Mouse (Mus musculus): ENCODE data around the gene Tchh. TPM values are rescaled to one million over a fixed set of nuclear protein-coding genes. Genes with fewer than 3 reads are reported as not detected.
A peak's percentile ranks its signal among the peaks of the same experiment; 100 is the strongest.
"Not testable (repeated sequence)": the region's sequence is repeated elsewhere in the genome, so short reads cannot be mapped to it uniquely, and the experiment has no call there.

The Tchh gene
- polyA plus RNA-seq, 1 experiment from 2014 or later, result 1.2 TPM

- WGBS, result under 1% methylated on average over 59 of the region's 59 CpGs
- peaks cover 18% of the 10 kb centered on the region for H3K27me3 ChIP-seq (replicated peaks)
- peak overlapping the region; percentile 93 for H3K4me2 ChIP-seq
Observed at GRCm38 (mm10) chr3:93447138-93447841, 5.2 kb downstream of the Tchh start.

DNA sequence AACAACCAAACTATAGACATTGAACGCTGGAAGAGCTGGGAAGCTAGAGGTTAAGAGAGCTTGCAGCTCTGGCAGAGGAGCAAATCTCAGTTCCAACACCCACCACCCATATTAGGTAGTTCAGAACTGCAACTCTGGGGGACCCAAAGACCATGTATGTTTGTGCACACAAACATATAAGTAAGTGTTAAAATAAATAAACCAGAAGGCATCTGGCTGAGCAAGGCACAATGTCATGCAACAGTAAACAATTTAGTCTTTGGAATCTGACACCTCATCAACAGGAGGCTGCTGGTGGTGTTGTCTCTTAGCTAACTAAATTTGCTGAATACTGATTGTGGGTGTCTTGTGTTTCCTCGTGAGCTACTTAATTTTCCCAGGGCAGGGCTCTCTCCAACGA lies 24.4 kb downstream of the Tchh start:
- no peak overlapping the region for H3K4me3 ChIP-seq
- H3K9me3 ChIP-seq, result no peaks in the 10 kb centered on the region
- H3K27ac ChIP-seq, result no peak overlapping the region
- no peaks in the 10 kb centered on the region for H3K4me1 ChIP-seq
- no peaks in the 10 kb centered on the region for H3K36me3 ChIP-seq (replicated peaks)
- H3K9ac ChIP-seq, result no peak overlapping the region
- ATAC-seq (replicated peaks), result no peak
- H3K4me2 ChIP-seq, result no peak overlapping the region
- H3K27me3 ChIP-seq (replicated peaks), result no peaks in the 10 kb centered on the region
- 72% methylated on average over 3 of the region's 3 CpGs for WGBS

More at GRCm38 (mm10) chr3:93447138-93447841, 5.2 kb downstream of the Tchh start:
- Histone ChIP-seq H3K9ac (peak overlapping the region; percentile 41), H3K36me3 (replicated peaks) (no peaks in the 10 kb centered on the region), H3K4me1 (peaks cover 26% of the 10 kb centered on the region), H3K4me3 (peak overlapping the region; percentile 61), H3K9me3 (no peaks in the 10 kb centered on the region), H3K27ac (peak overlapping the region; percentile 23; the same call in 1 of the 2 replicates)
- ATAC-seq (replicated peaks), result peak; percentile 67

DNA sequence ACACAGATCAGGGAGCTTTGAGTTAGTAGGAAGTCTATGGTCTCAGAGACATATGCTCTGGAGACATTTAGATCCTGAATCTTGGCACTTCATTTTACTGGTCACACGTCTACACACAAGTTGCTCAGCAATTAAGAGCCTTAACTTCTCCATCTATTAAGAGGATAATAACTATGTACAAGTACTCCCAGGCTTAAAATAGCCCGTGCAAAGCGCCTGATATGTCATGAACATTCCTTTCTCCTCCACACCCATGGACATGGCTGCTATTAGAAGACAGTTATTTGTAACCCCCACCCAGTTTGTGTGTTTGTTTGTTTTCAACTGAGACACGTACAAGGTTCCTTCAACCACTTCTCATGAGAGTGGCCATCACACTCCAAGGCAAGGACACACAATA lies 25.0 kb downstream of the Tchh start:
- ATAC-seq (replicated peaks), result no peak
- no peak overlapping the region for H3K4me3 ChIP-seq
- WGBS, result 87% methylated on average over 4 of the region's 4 CpGs
- no peak overlapping the region for H3K4me2 ChIP-seq
- no peaks in the 10 kb centered on the region for H3K9me3 ChIP-seq
- H3K27me3 ChIP-seq (replicated peaks), result no peaks in the 10 kb centered on the region
- H3K4me1 ChIP-seq, result no peaks in the 10 kb centered on the region
- H3K27ac ChIP-seq, result no peak overlapping the region
- H3K36me3 ChIP-seq (replicated peaks), result no peaks in the 10 kb centered on the region
- H3K9ac ChIP-seq, result no peak overlapping the region

DNA sequence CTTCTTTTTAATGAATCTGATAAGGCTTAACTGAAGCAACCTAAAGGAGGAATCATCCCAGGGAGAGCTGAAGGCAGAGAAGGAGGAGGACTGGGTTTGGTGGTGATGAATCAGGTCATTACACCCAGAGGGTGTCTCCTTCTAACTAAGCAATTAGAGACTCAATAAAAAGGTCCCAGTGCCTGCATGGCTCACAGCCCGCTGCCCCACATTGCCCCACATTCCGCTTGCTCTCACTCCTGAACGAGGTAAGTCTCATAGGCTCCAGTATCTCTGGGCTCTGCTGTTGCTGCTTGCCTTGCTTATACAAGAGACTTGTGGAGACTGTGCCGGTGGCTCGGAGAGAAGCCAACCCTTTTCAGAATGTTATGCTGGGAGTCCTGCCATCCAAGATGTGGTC lies 26.4 kb downstream of the Tchh start, which contains the start of gene Tchhl1:
Gene Tchhl1 (plus strand): TSS at position 194 of the 400 bp plus-strand sequence.
- Histone ChIP-seq H3K27me3 (replicated peaks) (no peaks in the 10 kb centered on the region), H3K4me2 (no peak within 1 kb of the TSS), H3K9ac (no peak within 1 kb of the TSS), H3K4me3 (no peak within 1 kb of the TSS), H3K27ac (no peak within 1 kb of the TSS), H3K4me1 (no peaks in the 10 kb centered on the region), H3K9me3 (no peaks in the 10 kb centered on the region), H3K36me3 (replicated peaks) (no peaks in the 10 kb centered on the region)
- no peak for ATAC-seq (replicated peaks)
- 72% methylated on average over 5 of the region's 5 CpGs for WGBS

- H3K4me3 ChIP-seq, result no peak overlapping the region
- no peak for ATAC-seq (replicated peaks)
- WGBS, result 81% methylated on average over 3 of the region's 3 CpGs
- no peak overlapping the region for H3K4me2 ChIP-seq
- no peak overlapping the region for H3K27ac ChIP-seq
- H3K9me3 ChIP-seq, result no peaks in the 10 kb centered on the region
- no peaks in the 10 kb centered on the region for H3K27me3 ChIP-seq (replicated peaks)
- no peaks in the 10 kb centered on the region for H3K4me1 ChIP-seq
- no peak overlapping the region for H3K9ac ChIP-seq
- no peaks in the 10 kb centered on the region for H3K36me3 ChIP-seq (replicated peaks)
Observed at GRCm38 (mm10) chr3:93469629-93470028, 27.5 kb downstream of the Tchh start.

DNA sequence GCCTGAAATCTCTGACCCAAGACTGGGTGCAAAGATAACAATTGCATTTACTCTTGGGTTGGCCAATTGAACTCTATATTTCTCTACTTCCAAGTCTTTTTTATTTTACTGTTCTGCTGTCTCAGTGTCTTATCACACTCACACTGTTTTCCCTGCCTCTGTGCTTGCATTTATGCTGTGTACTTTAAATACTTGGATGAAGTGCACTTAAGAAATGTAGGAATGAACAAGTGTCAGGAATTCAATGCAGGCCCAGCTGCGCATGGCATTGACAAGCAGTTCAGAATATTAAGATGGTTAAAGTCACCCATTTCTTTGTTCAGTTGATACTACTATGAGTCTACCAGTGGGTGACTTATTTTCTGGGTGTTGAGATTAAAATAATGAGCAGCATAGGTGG lies 37.9 kb downstream of the Tchh start:
- H3K9ac ChIP-seq, result no peak overlapping the region
- H3K9me3 ChIP-seq, result no peaks in the 10 kb centered on the region
- no peaks in the 10 kb centered on the region for H3K4me1 ChIP-seq
- no peak overlapping the region for H3K4me3 ChIP-seq
- H3K27ac ChIP-seq, result no peak overlapping the region
- no peaks in the 10 kb centered on the region for H3K27me3 ChIP-seq (replicated peaks)
- no peaks in the 10 kb centered on the region for H3K36me3 ChIP-seq (replicated peaks)
- no peak for ATAC-seq (replicated peaks)
- H3K4me2 ChIP-seq, result no peak overlapping the region
- 84% methylated on average over 1 of the region's 1 CpGs for WGBS

GRCm38 (mm10) chr3:93481982-93482616 lies 40.0 kb downstream of the Tchh start:
- H3K9me3 ChIP-seq, result no peaks in the 10 kb centered on the region
- no peak overlapping the region for H3K9ac ChIP-seq
- H3K27ac ChIP-seq, result no peak overlapping the region
- no peaks in the 10 kb centered on the region for H3K4me1 ChIP-seq
- ATAC-seq (replicated peaks), result no peak
- H3K4me2 ChIP-seq, result no peak overlapping the region
- WGBS, result 79% methylated on average over 2 of the region's 2 CpGs
- no peak overlapping the region for H3K4me3 ChIP-seq
- H3K36me3 ChIP-seq (replicated peaks), result no peaks in the 10 kb centered on the region
- no peaks in the 10 kb centered on the region for H3K27me3 ChIP-seq (replicated peaks)

DNA sequence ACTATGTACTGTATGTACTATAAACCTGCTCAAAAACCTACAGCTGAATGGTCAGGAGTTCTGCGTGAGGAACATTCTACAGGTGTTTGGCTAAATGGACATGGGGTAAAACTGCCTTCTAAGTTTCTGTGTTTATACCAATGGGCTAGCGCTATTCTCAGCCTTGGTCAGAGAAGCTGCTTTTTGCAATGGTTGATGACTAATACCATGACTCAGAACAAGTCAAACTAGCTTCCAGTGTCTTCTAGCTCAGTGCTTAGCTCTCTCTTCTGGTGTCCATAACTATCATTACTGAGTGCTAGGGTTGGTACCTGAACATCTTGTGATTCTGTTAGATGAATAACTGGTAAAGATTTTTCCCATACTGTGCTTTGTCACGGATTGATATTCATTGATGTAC lies 43.5 kb downstream of the Tchh start:
- no peak overlapping the region for H3K4me2 ChIP-seq
- H3K9me3 ChIP-seq, result no peaks in the 10 kb centered on the region
- H3K36me3 ChIP-seq (replicated peaks), result no peaks in the 10 kb centered on the region
- 91% methylated on average over 3 of the region's 3 CpGs for WGBS
- H3K27ac ChIP-seq, result no peak overlapping the region
- no peaks in the 10 kb centered on the region for H3K4me1 ChIP-seq
- no peak overlapping the region for H3K9ac ChIP-seq
- no peak for ATAC-seq (replicated peaks)
- H3K27me3 ChIP-seq (replicated peaks), result no peaks in the 10 kb centered on the region
- H3K4me3 ChIP-seq, result no peak overlapping the region

DNA sequence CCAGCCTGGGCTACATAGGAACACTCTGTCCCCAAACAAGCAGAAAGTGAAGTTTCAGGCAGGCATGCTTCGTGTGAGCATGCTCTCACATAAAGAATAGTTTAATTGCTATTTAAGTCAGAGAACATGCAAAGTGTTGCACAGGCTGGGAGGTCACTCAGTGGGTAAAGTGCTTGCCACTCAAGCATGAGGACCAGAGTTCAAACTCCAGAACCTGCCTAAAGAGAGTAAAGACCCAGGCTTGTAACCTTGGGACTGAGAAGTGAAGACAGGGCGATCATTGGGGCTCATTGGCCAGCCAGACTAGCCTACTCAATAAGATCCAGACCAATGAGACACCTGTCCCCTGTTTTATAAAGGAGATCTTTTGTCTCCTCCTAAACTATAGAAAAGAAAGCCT lies 46.4 kb downstream of the Tchh start:
- H3K9me3 ChIP-seq, result no peaks in the 10 kb centered on the region
- WGBS, result 82% methylated on average over 2 of the region's 2 CpGs
- no peaks in the 10 kb centered on the region for H3K27me3 ChIP-seq (replicated peaks)
- no peak overlapping the region for H3K27ac ChIP-seq
- H3K9ac ChIP-seq, result no peak overlapping the region
- no peaks in the 10 kb centered on the region for H3K36me3 ChIP-seq (replicated peaks)
- H3K4me2 ChIP-seq, result no peak overlapping the region
- no peaks in the 10 kb centered on the region for H3K4me1 ChIP-seq
- no peak overlapping the region for H3K4me3 ChIP-seq
- ATAC-seq (replicated peaks), result no peak

DNA sequence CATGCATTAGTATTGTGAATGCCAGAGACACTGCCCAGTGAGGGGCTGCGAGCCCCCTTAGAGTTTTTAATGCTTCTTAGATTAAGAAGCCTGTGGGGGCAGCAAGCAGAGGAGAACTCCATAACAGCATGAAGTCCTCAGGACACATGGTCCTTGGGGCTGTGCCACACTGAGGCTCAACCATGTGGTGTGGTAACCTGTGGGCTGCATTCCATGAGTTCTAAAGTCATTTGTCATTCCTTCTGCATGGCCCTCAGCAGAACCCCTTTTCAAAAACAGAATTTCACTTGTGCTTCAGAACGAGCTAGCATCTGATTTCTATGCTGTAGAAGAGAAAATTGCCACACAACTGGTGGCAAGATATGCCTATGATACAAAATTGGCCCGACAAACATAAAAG lies 50.0 kb downstream of the Tchh start:
- Histone ChIP-seq H3K4me3 (no peak overlapping the region), H3K27me3 (replicated peaks) (no peaks in the 10 kb centered on the region), H3K9me3 (no peaks in the 10 kb centered on the region), H3K4me2 (no peak overlapping the region), H3K4me1 (no peaks in the 10 kb centered on the region), H3K27ac (no peak overlapping the region), H3K36me3 (replicated peaks) (no peaks in the 10 kb centered on the region), H3K9ac (no peak overlapping the region)
- WGBS, result 80% methylated on average over 3 of the region's 3 CpGs
- no peak for ATAC-seq (replicated peaks)

DNA sequence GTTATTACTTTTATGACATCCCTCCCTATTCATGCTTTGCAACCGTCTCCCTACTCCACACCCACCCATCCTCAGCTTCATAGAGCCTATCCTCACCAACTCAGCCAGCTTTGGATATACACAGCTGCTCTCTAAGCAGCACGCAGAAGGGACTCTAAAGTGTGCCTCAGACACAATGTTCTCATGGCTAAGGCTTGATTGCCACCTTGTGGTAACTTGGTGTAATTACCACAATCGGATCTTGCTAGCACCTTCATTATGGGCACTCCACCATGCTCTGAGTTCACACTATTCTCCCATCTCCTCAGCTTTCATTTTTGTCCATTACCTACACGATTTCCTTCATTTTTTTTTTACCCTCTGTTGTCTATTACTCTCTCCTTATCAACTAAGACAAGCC lies 51.9 kb downstream of the Tchh start:
- H3K4me1 ChIP-seq, result no peaks in the 10 kb centered on the region
- H3K36me3 ChIP-seq (replicated peaks), result no peaks in the 10 kb centered on the region
- peak; percentile 96 for ATAC-seq (replicated peaks)
- WGBS, result 2% methylated on average over 4 of the region's 4 CpGs
- H3K9ac ChIP-seq, result no peak overlapping the region
- H3K27me3 ChIP-seq (replicated peaks), result no peaks in the 10 kb centered on the region
- H3K4me3 ChIP-seq, result no peak overlapping the region
- H3K4me2 ChIP-seq, result no peak overlapping the region
- no peak overlapping the region for H3K27ac ChIP-seq
- H3K9me3 ChIP-seq, result no peaks in the 10 kb centered on the region

GRCm38 (mm10) chr3:93494774-93495173 lies 52.6 kb downstream of the Tchh start:
- not testable (repeated sequence) for H3K27me3 ChIP-seq (replicated peaks); H3K4me3 ChIP-seq; ATAC-seq (replicated peaks); H3K27ac ChIP-seq; H3K4me2 ChIP-seq; H3K36me3 ChIP-seq (replicated peaks); H3K4me1 ChIP-seq; H3K9ac ChIP-seq; H3K9me3 ChIP-seq
- 24% methylated on average over 5 of the region's 5 CpGs for WGBS

DNA sequence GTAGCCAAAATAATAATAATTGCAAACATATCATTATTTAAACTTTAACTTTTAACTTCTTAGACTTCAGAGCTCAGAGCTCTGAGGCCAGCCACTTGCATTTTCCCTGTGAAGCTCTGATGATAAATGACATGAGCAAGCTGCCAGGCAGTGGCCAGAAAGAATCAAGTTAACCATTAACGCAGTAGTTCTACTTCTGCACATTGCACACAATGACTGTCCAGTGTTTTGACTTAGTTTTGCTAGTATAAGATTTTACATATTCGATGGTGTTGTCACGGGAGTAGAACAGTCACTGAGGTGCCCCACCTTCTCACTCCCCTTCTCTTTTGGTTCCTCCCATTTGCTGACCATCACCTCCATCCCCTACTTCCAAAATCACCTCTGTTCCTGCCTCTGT lies 55.0 kb downstream of the Tchh start:
- 86% methylated on average over 3 of the region's 3 CpGs for WGBS
- no peak overlapping the region for H3K9ac ChIP-seq
- no peak overlapping the region for H3K27ac ChIP-seq
- no peak overlapping the region for H3K4me2 ChIP-seq
- no peaks in the 10 kb centered on the region for H3K9me3 ChIP-seq
- no peak for ATAC-seq (replicated peaks)
- H3K36me3 ChIP-seq (replicated peaks), result no peaks in the 10 kb centered on the region
- no peaks in the 10 kb centered on the region for H3K4me1 ChIP-seq
- H3K27me3 ChIP-seq (replicated peaks), result no peaks in the 10 kb centered on the region
- H3K4me3 ChIP-seq, result no peak overlapping the region

Measured in midbrain, embryonic 15.5 days (tissue).